Mouse (Mus musculus): ENCODE results near the gene Perm1. TPM values are rescaled to one million over a fixed set of nuclear protein-coding genes. Genes with fewer than 3 reads are reported as not detected.

Gene Perm1
- not detected for polyA plus RNA-seq (2014; fragmentation: Illumina TruSeq; extraction: RNeasy Lipid Tissue Mini Kit (QIAGEN cat#74804))

DNA sequence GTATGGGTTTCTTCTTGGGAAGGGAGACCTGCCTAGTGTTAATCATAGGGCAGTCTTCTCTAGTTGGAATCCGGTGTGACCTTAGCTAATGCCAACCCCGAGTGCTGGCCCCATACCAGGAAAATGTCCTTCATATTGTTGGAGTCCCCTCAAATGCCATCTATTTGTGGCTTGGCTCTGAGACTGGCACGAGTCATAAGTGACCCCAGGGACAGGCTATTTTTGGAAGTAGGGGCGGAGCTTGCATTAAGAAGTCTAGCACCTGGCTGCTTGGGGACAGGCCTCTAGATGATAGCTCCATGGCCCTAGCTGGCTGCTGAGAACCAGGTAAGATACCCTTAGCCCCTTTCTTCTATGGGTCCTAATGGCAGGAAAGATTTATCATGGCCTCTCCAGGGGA lies at the start of gene Perm1:
Gene Perm1 (plus strand): TSS at position 220 of the 400 bp plus-strand sequence.

GRCm38 (mm10) chr4:156197131-156197828 lies 18.4 kb upstream of the Perm1 start, which contains the start of gene Agrn:
TSS of gene Agrn (minus strand) at chr4:156197488.

GRCm38 (mm10) chr4:156200623-156201475 lies 14.8 kb upstream of the Perm1 start, which contains the start of gene Isg15:
TSS of gene Isg15 (minus strand) at chr4:156200818.

GRCm38 (mm10) chr4:156203001-156203412 lies 12.7 kb upstream of the Perm1 start, which contains the start of gene AW011738:
TSS of gene AW011738 (plus strand) at chr4:156203304.

GRCm38 (mm10) chr4:156234701-156235213 lies 19.1 kb downstream of the Perm1 start, which contains the start of gene Plekhn1:
TSS of gene Plekhn1 (minus strand) at chr4:156234857.

DNA sequence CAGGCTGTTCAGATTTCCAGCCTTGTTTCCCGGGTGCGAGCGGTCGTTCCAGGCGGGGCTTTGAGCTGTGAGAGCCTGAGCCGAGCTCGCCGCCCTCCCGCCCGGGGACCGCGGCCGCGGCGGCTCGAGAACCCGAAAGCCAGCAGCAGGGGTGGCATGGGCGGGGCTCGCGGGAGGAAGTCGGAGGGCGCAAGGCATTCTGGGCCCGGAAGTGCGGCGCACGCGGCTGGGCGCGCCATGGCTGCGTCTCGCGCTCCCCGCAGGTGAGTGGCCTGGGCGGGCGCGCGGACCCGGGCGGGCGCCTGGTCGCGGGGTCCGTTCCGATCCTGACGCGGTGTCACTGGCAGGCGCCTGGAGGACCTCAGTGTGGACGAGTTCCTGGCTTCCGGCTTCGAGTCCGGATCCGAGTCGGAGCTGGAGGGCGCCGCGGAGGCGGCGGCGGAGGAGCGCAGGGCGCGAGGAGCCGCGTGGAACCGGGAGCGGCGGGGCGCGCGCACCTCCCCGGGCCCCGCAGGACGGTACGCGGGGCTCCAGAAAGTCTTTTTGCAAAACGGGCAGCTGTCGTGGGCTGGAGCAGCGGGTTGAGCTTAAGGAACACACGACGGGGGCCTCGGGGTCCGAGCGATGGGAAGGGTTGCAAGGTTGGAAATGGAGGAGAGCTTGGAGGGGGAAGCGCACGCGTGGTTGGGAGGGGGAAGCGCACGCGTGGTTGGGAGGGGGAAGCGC lies 20.3 kb downstream of the Perm1 start, which contains the start of gene Noc2l:
Gene Noc2l (plus strand): TSS at position 203 of the 726 bp plus-strand sequence.

DNA sequence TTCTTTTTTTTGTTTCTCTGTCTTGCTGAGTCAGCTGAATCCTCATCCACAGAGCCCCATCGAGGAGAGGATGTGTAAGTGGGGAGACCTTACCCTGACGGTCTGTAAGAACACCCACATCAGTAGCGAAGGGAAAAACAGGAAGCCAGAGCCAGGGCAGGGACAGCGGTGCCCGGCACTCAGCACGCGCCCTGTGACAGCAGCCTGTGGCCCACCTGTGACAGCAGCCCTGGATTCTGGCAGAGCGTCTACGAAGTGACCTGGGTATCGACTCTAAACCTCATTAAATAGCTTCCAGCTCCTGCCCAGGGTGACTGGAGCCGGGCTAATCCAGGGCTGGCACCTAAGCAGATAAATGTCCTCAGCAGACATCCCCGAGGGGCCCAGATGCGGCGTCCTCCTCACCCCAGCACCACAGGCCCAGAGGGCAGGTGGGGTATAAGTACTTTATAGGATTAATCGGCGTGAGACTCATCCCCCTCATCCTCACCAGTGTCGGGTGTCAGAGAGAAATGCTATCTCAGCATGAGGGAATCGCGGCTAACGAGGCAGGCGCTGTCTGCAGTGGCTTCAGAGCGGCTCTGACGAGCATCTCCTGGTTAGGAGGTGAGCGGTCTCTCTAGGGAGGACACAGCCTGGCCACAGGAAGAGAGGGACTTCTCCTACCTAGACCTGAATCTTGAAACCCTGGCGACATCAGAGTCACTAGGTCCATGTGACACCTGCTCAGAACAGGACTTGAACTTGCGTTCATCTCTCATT lies 39.6 kb downstream of the Perm1 start, which contains the start of gene Samd11:
Gene Samd11 (minus strand): TSS at position 580 of the 762 bp plus-strand sequence.

Other genes starting within 250 kb of the Perm1 start
- gene B3galt6, start 223.2 kb upstream of the Perm1 start, polyA plus RNA-seq (2014; fragmentation: Illumina TruSeq; extraction: RNeasy Lipid Tissue Mini Kit (QIAGEN cat#74804)), result 12.3 TPM
- gene Sdf4, start 223.0 kb upstream of the Perm1 start, polyA plus RNA-seq (2014; fragmentation: Illumina TruSeq; extraction: RNeasy Lipid Tissue Mini Kit (QIAGEN cat#74804)), result 181 TPM
- gene Tnfrsf4, start 202.0 kb upstream of the Perm1 start, polyA plus RNA-seq (2014; fragmentation: Illumina TruSeq; extraction: RNeasy Lipid Tissue Mini Kit (QIAGEN cat#74804)), result not detected
- gene Tnfrsf18, start 189.7 kb upstream of the Perm1 start, polyA plus RNA-seq (2014; fragmentation: Illumina TruSeq; extraction: RNeasy Lipid Tissue Mini Kit (QIAGEN cat#74804)), result not detected
- gene Ttll10, start 156.5 kb upstream of the Perm1 start, polyA plus RNA-seq (2014; fragmentation: Illumina TruSeq; extraction: RNeasy Lipid Tissue Mini Kit (QIAGEN cat#74804)), result not detected
- 2.7 TPM for gene 9430015G10Rik, start 105.9 kb upstream of the Perm1 start, polyA plus RNA-seq (2014; fragmentation: Illumina TruSeq; extraction: RNeasy Lipid Tissue Mini Kit (QIAGEN cat#74804))
- not detected for gene Rnf223, start 85.4 kb upstream of the Perm1 start, polyA plus RNA-seq (2014; fragmentation: Illumina TruSeq; extraction: RNeasy Lipid Tissue Mini Kit (QIAGEN cat#74804))
- gene Agrn, start 18.4 kb upstream of the Perm1 start, polyA plus RNA-seq (2014; fragmentation: Illumina TruSeq; extraction: RNeasy Lipid Tissue Mini Kit (QIAGEN cat#74804)), result 10.2 TPM
- not detected for gene Isg15, start 15.1 kb upstream of the Perm1 start, polyA plus RNA-seq (2014; fragmentation: Illumina TruSeq; extraction: RNeasy Lipid Tissue Mini Kit (QIAGEN cat#74804))
- gene AW011738, start 12.6 kb upstream of the Perm1 start, polyA plus RNA-seq (2014; fragmentation: Illumina TruSeq; extraction: RNeasy Lipid Tissue Mini Kit (QIAGEN cat#74804)), result 0.83 TPM
- gene Plekhn1, start 19.0 kb downstream of the Perm1 start, polyA plus RNA-seq (2014; fragmentation: Illumina TruSeq; extraction: RNeasy Lipid Tissue Mini Kit (QIAGEN cat#74804)), result 1.7 TPM
- 8.8 TPM for gene Noc2l, start 20.1 kb downstream of the Perm1 start, polyA plus RNA-seq (2014; fragmentation: Illumina TruSeq; extraction: RNeasy Lipid Tissue Mini Kit (QIAGEN cat#74804))
- gene Samd11, start 39.8 kb downstream of the Perm1 start, polyA plus RNA-seq (2014; fragmentation: Illumina TruSeq; extraction: RNeasy Lipid Tissue Mini Kit (QIAGEN cat#74804)), result not detected
- gene Vmn2r-ps159, start 115.2 kb downstream of the Perm1 start, polyA plus RNA-seq (2014; fragmentation: Illumina TruSeq; extraction: RNeasy Lipid Tissue Mini Kit (QIAGEN cat#74804)), result not detected

Data from ovary, adult 10 weeks (tissue).